Mouse (Mus musculus): Measurements from ENCODE around the gene Gper1.

The Gper1 gene

DNA sequence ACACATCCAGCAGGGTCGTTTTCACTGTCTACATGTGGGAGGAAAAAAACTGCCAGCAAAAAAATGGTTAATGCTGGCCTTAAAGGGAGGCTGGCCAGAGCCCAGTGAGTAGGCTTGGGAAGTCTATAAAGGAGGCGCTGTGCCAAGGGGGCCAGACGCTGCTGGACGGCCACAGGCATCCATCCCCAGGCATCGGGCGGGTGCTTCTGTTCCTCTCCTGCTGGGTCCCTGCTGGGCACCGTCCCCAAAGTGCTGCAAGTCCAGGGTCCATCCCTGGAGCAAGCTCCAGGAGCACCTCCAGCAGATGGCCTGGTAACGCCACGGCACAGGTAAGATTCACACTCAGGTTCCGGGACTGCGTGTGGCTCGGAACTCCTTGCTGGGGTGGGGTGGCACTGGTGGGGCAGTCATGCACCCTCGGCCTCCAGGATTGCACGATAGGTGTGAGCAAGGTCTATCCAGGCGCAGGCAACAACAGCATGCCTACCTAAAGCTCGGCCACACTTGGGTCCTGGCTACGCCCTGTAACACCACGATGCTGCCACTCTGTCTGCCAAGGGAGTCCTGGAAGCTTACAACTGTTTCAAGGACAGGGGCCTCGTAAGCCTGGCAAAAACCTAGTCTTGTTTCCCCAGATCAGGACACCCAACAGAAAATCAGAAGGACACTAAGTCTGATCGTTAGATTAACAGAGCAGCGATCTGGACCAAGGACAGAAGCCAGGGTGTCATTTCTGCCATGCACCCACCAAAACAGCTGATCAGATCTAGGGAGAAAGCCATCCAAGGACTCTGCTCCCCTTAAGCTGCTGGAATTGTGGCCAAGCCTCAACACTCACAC, at the start of gene Gper1:
Gene Gper1 (plus strand): TSS at position 126 of the 840 bp plus-strand sequence.
- peak; percentile 83 for DNase-seq (ENCODE audit: low spot score)

DNA sequence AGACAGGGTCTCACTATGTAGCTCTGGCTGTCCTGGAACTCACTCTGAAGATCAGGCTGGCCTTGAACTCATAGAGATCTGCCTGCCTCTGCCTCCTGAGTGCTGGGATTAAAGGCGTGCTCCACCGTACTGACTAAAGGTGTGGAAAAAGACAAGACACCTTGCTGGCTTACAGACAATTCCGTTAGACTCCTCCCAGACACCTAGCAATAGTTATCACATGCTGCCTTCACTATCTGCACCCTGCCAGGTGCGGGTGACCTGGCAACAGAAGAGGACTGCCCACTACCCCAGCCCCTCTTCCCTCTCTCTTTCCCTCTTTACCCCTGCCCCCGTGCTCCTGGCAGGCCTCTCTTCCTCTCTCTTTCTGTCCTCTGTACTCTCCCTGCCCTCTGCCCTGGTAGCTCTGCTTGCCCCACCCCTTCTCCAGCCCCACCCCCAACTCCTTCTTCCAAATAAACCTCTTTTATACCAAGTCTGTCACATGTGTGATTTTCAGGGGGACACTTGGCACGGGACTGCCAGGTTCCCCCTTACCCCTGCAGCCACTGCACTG, 49.0 kb upstream of the Gper1 start:
- no peak for DNase-seq (ENCODE audit: low spot score)

- DNase-seq (ENCODE audit: low spot score) = no peak
These were observed 48.1 kb upstream of the Gper1 start for GRCm38 (mm10) chr5:139374841-139375240.

GRCm38 (mm10) chr5:139377468-139378270, 45.3 kb upstream of the Gper1 start, which contains the start of gene Gpr146:
TSS of gene Gpr146 (plus strand) at chr5:139377697.
- peak; percentile 75 for DNase-seq (ENCODE audit: low spot score)

DNA sequence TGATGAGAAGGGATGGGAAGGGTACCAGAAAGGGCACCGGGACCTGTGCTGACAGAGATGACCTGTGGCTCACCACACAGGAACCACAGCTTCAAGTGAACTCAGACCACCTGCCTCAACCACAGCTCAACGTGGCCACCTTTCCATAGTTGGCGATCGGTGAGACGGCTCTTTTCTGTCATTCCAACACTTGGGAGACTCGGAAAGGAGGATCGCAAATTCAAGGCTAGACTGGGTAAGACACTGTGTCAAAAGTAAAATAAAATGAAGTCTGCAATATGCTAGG, 44.7 kb upstream of the Gper1 start:
- no peak for DNase-seq (ENCODE audit: low spot score)

- peak; percentile 72 for DNase-seq (ENCODE audit: low spot score)
These were observed 43.8 kb upstream of the Gper1 start for GRCm38 (mm10) chr5:139378986-139379629.

DNA sequence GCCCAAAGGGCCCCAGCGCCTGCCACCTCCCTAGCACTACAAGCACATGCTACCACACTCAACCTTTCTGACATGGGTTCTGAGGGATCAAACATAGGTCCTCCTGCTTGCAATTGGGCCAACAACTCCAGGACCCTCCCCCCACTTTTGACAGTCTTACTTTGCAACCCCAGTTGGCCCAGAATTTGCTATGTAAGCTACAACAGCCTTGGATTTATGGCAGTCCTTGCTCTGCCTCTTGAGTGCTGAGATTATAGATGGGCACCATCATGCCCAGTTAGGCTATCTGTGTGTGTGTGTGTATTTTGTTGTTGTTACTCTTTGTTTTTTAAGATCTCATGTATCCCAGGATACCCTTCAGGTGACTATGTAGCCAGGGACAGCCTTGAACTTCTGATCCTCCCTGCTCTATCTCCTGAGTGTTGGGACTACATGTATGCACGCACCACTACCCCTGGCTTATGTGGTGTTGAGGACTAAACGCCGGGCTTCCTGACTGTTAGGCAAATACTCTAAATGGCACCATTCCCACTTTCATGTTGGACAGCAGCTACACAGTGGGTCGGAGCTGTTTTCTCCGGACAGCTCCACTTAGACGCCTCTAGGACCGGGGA, 43.1 kb upstream of the Gper1 start:
- no peak for DNase-seq (ENCODE audit: low spot score)

DNA sequence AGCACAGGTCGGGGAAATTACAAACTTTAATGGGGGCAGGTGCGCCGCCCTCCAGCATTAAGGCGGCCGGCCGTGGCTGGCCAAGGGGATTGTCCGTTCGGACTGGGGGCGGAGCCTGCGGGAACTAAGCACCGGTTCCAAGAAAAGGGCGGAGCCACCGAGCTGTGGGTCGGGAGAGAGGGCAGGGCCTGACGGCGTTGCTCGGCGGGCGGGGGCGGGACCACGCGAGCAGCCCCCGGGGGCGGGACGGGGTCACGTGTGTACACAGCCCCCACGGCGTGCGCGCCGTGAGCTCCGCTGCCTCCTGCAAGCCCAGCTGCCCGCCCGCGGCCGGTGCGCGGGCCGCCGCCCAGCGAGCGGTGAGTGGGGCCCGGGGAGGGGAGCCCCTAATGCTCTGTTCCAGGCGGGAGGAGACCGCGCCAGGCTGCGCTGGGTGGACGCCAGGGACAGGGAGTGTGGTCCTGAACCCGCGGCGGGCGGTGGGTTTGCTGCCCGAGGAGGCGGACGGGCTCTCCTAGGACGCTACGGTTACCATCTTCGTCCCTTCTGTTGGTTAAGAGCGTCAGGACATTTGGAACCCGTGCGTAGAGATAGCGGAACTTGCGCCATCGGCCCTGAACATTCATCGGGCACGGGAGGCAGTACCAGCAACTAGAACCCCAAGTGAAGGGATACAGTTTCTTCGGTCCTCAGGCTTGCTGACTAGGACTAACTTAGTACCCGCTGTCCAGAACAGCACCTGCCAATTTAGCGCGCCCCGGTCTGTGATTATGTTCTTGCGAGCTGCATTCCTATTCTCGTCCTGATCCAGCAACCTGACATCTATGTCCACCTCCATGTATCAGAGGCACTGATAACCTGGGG, 42.3 kb upstream of the Gper1 start:
- peak; percentile 90 for DNase-seq (ENCODE audit: low spot score)

DNA sequence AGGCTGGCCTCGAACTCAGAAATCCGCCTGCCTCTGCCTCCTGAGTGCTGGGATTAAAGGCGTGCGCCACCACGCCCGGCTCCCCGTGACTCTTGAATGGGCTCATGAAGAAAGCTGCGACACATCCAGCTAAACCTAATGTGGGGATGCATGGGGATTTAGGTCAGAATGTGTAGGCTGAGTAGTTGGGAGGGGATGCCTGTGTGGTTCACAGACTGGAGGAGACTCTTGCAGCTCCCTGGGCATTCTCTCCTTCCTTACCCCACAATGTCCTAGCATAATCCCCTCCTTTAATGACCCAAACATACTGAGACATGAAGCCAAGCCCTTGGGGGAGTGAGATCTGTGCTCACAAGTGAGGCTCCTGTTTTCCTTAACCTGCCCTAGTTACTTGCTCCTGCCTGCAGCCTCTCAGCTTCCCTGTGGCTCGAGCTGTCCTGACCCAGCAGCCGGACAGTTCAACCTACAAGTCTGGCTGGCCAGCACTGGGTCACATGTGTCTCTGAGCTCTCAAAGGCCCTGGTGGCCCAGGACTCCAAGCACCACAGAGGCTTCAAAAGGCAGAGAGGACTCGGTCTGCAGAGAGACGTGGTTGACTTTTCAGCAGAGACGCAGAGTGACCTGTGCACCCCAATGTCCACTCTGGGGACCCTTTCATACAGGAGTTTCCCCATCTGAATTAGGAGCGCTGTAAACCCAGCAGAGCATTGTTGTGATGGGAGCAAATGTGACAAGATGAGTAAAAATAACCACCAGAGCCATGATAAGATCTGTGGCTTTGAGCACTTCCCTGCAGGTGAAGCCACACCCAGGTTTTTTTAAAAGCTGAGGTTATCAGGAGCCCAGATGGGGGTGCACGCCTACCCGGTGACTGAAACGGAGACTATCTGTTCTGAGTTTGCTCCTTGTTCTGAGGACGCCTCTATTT, 41.1 kb upstream of the Gper1 start:
- DNase-seq (ENCODE audit: low spot score) = peak; percentile 25

DNA sequence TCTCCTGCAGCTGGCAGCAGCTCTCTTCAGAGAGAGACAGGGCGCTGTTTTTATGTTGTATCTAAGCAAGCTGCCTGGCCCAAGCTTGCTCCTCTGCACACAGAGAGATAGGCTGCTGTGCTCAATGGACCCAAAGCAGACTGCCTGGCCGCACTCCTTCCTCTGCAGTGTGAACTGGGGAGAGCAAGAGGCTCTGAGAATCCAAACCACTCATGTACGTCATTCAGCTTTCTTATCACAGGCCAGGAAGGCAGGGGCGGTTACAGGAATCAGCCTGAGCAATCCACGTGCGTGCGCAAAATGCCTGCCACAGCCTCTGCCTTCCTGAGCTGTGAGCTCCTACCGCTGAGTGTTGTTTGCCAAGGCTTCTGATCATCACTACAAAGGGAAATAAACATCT, 40.2 kb upstream of the Gper1 start:
- peak; percentile 44 for DNase-seq (ENCODE audit: low spot score)

- DNase-seq (ENCODE audit: low spot score) = peak; percentile 43
These were observed 39.7 kb upstream of the Gper1 start for GRCm38 (mm10) chr5:139383234-139383633.

- DNase-seq (ENCODE audit: low spot score) = peak; percentile 49
These were observed 38.4 kb upstream of the Gper1 start for GRCm38 (mm10) chr5:139384531-139384930.

DNA sequence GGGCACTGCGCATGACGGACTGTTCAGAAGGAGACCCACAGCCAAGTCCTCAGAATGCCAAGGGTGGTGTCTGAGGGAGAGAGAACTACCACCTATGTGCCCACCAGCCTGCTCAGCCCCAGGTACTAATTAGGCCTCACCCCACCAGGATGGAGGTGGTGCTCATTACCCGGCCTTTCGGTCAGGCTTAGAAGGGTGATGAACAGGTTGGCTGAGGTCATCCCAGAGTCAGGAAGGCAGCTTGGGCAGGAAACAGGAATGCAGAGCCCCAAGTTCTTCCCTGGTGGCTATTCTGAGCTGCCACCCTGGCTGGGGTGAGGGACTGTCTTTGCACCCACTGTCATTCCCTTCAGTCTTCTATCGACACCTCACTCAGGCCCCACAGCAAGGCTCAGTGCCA, 36.9 kb upstream of the Gper1 start:
- DNase-seq (ENCODE audit: low spot score) = no peak

- peak; percentile 69 for DNase-seq (ENCODE audit: low spot score)
These were observed 35.4 kb upstream of the Gper1 start for GRCm38 (mm10) chr5:139387329-139388194.

- DNase-seq (ENCODE audit: low spot score) = peak; percentile 49
These were observed 34.8 kb upstream of the Gper1 start for GRCm38 (mm10) chr5:139388195-139388570.

GRCm38 (mm10) chr5:139388694-139389675, 34.0 kb upstream of the Gper1 start:
- no peak for DNase-seq (ENCODE audit: low spot score)

GRCm38 (mm10) chr5:139389676-139390061, 33.3 kb upstream of the Gper1 start:
- DNase-seq (ENCODE audit: low spot score) = peak; percentile 75

Data from MN1 (cell line).